Mouse (Mus musculus) hindbrain, embryonic 13.5 days (tissue): ENCODE results near the gene Tenm2. TPM values are rescaled to one million over a fixed set of nuclear protein-coding genes. Genes with fewer than 3 reads are reported as not detected.

Source experiments
- ATAC-seq: fragments of 200-750 bp; cut with Nextera tagmentation; 2 replicates; pipeline ENCODE4 v1.8.0; 2017; ENCODE audit warnings: moderate TSS enrichment; ENCODE audit not compliant: low FRiP score
- H3K27ac ChIP-seq: fragments of 300-500 bp; sonication (generic); 2 replicates; pipeline ENCODE4 v1.5.1; 2015; ENCODE audit warnings: inconsistent platforms, mild to moderate bottlenecking, moderate library complexity
- H3K27me3 ChIP-seq: fragments of 300-500 bp; sonication (generic); 2 replicates; pipeline ENCODE4 v1.6.1; 2015; ENCODE audit warnings: mild to moderate bottlenecking, inconsistent platforms
- H3K36me3 ChIP-seq: fragments of 300-500 bp; sonication (generic); 2 replicates; pipeline ENCODE4 v1.6.1; 2015; ENCODE audit warnings: mild to moderate bottlenecking, inconsistent platforms
- H3K4me1 ChIP-seq: fragments of 300-500 bp; sonication (generic); replicated peaks from 2 replicates; pipeline ENCODE4 v1.6.1; 2015; ENCODE audit warnings: inconsistent platforms
- H3K4me2 ChIP-seq: fragments of 300-500 bp; sonication (generic); 2 replicates; pipeline ENCODE4 v1.6.1; 2015; ENCODE audit warnings: inconsistent platforms, mild to moderate bottlenecking, moderate library complexity
- H3K4me3 ChIP-seq: fragments of 300-500 bp; sonication (generic); 2 replicates; pipeline ENCODE4 v1.5.1; 2015; ENCODE audit warnings: mild to moderate bottlenecking, inconsistent platforms
- H3K9ac ChIP-seq: fragments of 300-500 bp; sonication (generic); 2 replicates; pipeline ENCODE4 v1.6.1; 2015; ENCODE audit warnings: mild to moderate bottlenecking, inconsistent platforms
- H3K9me3 ChIP-seq: fragments of 300-500 bp; sonication (generic); 2 replicates; pipeline ENCODE4 v1.6.1; 2016; ENCODE audit warnings: inconsistent platforms
- WGBS: fragments of 180-500 bp; shearing (Covaris S2); methylation state at CpG from one replicate; pipeline ENCODE4 v1.1.7; 2015; 5-methylcytosine and 5-hydroxymethylcytosine counted together
- polyA plus RNA-seq: library from polyadenylated mRNA; unstranded; fragments of >200 nt; fragmentation: Nextera tagmentation; extraction: Ambion mirVana; gene quantifications from 2 replicates; pipeline ENCODE4 v1.2.1, GENCODE M21; 2015

The Tenm2 gene
- polyA plus RNA-seq, 1 experiment from 2014 or later = 29.4 TPM

DNA sequence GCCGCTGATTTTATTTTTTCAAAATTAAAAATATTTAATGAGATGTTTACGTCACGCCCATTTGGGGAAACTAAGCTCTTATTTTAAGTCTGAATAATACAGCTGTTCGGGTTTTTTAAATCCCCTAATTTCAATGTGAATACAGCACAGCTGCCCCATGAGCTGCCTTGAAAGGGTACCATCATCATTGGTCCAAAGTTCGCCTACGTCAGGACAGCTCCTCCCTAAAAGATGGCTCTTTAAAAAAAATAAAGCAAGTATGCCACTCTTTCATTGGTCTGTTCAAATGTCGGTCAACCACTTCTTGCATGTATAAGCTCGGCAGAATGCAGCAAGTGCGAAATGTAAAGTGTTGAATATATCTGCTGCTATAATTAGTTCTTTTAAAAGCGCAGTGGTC lies 160.4 kb downstream of the Tenm2 start:
- ATAC-seq = no peak
- H3K4me1 ChIP-seq = 0 out of 2 replicates have a peak, but pooled peaks cover 3% of the 10 kb centered on the region
- no peaks in the 10 kb centered on the region for H3K36me3 ChIP-seq
- no peaks in the 10 kb centered on the region for H3K9me3 ChIP-seq
- no peak overlapping the region for H3K27ac ChIP-seq
- no peak overlapping the region for H3K4me2 ChIP-seq
- H3K4me3 ChIP-seq = no peak overlapping the region
- WGBS = 88% methylated on average over 10 of the region's 10 CpGs
- no peak overlapping the region for H3K9ac ChIP-seq
- no peaks in the 10 kb centered on the region for H3K27me3 ChIP-seq

DNA sequence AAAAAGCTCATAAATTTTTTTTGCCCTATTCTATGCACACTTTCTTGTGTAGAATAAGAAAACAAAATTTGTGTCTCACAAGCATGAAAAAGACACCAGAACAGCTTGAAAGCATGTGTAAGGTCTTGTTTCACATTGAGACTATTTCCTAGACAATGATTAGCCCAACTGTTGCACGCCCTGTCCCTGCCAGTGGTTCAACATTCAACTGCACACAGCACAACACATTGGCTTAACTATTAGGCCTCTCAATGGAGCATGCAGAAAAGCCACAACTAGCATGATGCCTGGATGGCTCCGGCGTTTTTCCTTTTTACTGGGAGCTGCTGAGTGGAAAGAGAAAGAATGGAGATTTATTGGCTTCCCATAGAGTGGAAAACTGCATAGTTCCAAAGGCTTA lies 170.3 kb downstream of the Tenm2 start:
- 61% methylated on average over 3 of the region's 3 CpGs for WGBS
- H3K36me3 ChIP-seq = no peaks in the 10 kb centered on the region
- ATAC-seq = no peak
- H3K4me3 ChIP-seq = no peak overlapping the region
- H3K27me3 ChIP-seq = no peaks in the 10 kb centered on the region
- H3K4me1 ChIP-seq = no peaks in the 10 kb centered on the region
- H3K4me2 ChIP-seq = no peak overlapping the region
- no peak overlapping the region for H3K27ac ChIP-seq
- no peaks in the 10 kb centered on the region for H3K9me3 ChIP-seq
- no peak overlapping the region for H3K9ac ChIP-seq

DNA sequence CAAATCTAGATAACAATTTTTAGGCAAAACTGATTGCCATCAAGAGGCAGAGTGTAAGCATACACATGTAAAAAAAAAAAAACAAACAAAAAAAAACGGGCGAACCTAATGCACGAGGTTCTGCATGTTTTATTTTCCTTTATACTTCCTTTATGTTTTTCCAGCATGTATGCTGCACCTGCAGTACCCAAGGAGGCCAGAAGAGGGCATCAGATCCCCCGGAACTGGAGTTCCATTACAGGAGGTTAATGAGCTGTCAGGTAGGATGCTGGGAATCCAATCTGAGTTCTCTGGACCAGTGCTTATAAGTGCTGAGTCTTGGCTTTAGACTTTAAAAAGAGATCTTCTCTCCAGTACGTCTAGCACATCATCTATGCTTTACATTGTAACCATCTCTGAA lies 189.1 kb downstream of the Tenm2 start:
- Histone ChIP-seq H3K36me3 (no peaks in the 10 kb centered on the region), H3K9ac (no peak overlapping the region), H3K9me3 (no peaks in the 10 kb centered on the region), H3K4me1 (0 out of 2 replicates have a peak, but pooled peaks cover 6% of the 10 kb centered on the region), H3K4me3 (no peak overlapping the region), H3K27ac (no peak overlapping the region), H3K4me2 (no peak overlapping the region), H3K27me3 (no peaks in the 10 kb centered on the region)
- no peak for ATAC-seq
- 65% methylated on average over 5 of the region's 5 CpGs for WGBS

DNA sequence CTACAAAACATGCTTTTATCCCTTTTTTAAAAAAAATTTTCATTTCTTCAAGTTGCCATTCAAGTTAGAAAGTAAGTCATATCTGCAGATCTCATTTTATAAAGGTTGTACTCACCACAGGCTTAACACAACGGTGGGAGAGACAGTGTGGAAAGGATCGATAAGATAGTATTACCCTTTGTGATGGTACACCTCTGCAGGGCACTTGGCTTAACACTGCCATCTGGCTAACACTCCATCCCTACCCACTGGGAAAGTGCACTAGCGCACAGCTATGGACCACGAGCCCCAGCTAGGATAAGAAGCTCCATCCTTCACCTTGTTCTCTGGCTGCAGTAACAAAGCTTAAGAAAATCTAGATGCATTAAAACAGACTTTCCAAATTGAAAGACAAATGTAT lies 194.5 kb downstream of the Tenm2 start:
- H3K4me3 ChIP-seq = no peak overlapping the region
- no peaks in the 10 kb centered on the region for H3K27me3 ChIP-seq
- 76% methylated on average over 4 of the region's 4 CpGs for WGBS
- H3K4me2 ChIP-seq = no peak overlapping the region
- no peaks in the 10 kb centered on the region for H3K9me3 ChIP-seq
- H3K27ac ChIP-seq = no peak overlapping the region
- 0 out of 2 replicates have a peak, but pooled peaks cover 7% of the 10 kb centered on the region for H3K4me1 ChIP-seq
- ATAC-seq = no peak
- H3K36me3 ChIP-seq = no peaks in the 10 kb centered on the region
- no peak overlapping the region for H3K9ac ChIP-seq

DNA sequence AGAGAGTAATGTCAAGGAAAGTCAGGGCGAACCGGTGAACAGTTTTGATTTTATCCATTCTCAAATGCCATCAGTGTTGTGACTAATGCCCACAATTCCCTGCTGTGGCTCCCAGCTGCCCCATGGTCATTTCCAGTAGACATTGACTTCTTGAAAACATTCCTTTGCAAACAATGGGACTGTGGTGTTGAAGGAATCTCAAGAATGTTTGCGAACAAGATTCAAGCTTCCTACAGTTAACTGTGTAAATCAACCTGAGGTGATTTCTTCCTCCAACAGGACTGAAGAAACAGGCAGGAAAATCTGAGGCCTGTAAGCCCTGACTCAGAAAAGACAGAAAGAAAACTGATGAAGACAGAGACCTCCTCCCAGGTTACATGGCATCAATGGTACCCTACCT lies 196.5 kb downstream of the Tenm2 start:
- no peak overlapping the region for H3K4me2 ChIP-seq
- ATAC-seq = no peak
- 78% methylated on average over 3 of the region's 3 CpGs for WGBS
- no peak overlapping the region for H3K9ac ChIP-seq
- H3K4me1 ChIP-seq = 0 out of 2 replicates have a peak, but pooled peaks cover 7% of the 10 kb centered on the region
- no peaks in the 10 kb centered on the region for H3K36me3 ChIP-seq
- no peak overlapping the region for H3K4me3 ChIP-seq
- H3K27ac ChIP-seq = no peak overlapping the region
- no peaks in the 10 kb centered on the region for H3K9me3 ChIP-seq
- H3K27me3 ChIP-seq = no peaks in the 10 kb centered on the region

DNA sequence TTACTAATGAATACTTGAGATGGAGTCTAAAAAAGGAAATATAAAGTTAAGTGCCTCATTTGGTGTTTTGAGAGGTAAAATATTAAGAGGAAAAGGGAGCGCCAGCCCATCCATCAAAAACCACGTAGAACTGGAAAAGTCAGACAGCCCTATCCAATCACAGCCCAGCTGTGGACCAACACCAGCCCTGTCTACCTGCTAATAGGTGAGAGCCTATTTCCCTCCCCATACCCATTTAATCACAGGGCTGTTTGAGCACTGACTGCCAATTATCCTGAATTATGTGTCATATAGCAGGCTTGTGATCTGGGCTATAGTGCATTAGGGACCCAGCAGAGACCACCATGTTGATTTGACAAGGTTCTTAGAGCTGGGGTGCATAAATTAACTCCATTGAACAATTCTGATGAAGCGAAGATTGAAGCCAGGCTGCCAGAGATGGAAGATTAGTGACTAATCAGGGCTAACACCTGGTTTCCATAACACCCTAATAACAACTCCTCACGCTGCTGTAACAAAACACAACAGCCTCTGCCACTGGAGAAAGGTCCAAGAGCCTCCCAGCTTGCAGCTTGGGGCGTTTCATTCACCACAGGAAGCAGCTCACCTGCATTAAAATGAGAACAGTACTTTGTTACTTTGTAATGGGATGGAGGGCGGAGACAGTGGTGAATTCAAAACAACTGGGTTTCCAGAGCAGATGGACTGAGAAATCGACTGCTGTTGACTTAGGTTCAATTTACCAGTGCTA lies 204.3 kb downstream of the Tenm2 start:
- no peak overlapping the region for H3K27ac ChIP-seq
- H3K27me3 ChIP-seq = no peaks in the 10 kb centered on the region
- no peaks in the 10 kb centered on the region for H3K36me3 ChIP-seq
- H3K4me1 ChIP-seq = no peaks in the 10 kb centered on the region
- no peak overlapping the region for H3K9ac ChIP-seq
- H3K9me3 ChIP-seq = no peaks in the 10 kb centered on the region
- no peak for ATAC-seq
- 49% methylated on average over 7 of the region's 7 CpGs for WGBS
- no peak overlapping the region for H3K4me3 ChIP-seq
- H3K4me2 ChIP-seq = no peak overlapping the region

DNA sequence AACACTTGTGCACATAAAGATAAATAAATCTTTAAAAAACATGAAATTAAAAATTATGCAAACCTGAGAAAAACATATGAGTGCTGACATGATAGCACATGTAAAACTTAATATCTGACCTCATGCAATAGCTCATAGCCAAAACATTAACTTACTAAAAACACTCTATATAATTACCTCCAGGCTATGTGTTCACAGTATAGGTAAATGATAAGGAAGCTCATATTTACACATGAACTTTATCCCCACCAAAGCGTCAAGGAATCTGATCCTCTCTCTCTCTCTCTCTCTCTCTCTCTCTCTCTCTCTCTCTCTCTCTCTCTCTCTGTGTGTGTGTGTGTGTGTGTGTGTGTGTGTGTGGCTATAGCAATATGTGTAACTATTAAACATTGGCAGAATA lies 223.9 kb downstream of the Tenm2 start:
- 81% methylated on average over 1 of the region's 1 CpGs for WGBS
- no peak overlapping the region for H3K27ac ChIP-seq
- no peaks in the 10 kb centered on the region for H3K9me3 ChIP-seq
- H3K27me3 ChIP-seq = no peaks in the 10 kb centered on the region
- no peaks in the 10 kb centered on the region for H3K4me1 ChIP-seq
- no peak overlapping the region for H3K4me3 ChIP-seq
- H3K36me3 ChIP-seq = no peaks in the 10 kb centered on the region
- no peak overlapping the region for H3K4me2 ChIP-seq
- no peak overlapping the region for H3K9ac ChIP-seq
- no peak for ATAC-seq

DNA sequence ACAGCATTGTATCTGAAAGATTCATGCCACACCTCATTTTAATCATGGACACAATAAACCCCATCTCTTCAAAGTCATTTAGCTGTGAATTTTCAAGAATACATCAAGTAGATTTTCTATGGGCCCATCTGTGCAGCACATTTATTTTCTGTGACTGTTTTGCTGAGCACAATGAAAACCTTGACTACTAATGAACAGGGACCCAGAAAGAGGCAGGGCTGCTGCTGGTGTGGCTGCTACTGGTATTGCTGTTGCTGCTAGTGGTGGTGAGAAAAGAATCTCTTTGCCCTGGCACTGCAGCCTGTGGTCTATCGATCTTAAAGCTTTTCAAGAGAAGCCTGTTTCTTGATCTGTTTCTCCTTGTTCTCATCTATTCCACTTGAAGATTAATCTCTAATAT lies 226.5 kb downstream of the Tenm2 start:
- H3K27ac ChIP-seq = no peak overlapping the region
- WGBS = 54% methylated on average over 1 of the region's 1 CpGs
- H3K4me3 ChIP-seq = no peak overlapping the region
- no peak overlapping the region for H3K9ac ChIP-seq
- H3K4me1 ChIP-seq = no peaks in the 10 kb centered on the region
- H3K4me2 ChIP-seq = no peak overlapping the region
- no peaks in the 10 kb centered on the region for H3K9me3 ChIP-seq
- no peaks in the 10 kb centered on the region for H3K36me3 ChIP-seq
- H3K27me3 ChIP-seq = no peaks in the 10 kb centered on the region
- ATAC-seq = no peak

DNA sequence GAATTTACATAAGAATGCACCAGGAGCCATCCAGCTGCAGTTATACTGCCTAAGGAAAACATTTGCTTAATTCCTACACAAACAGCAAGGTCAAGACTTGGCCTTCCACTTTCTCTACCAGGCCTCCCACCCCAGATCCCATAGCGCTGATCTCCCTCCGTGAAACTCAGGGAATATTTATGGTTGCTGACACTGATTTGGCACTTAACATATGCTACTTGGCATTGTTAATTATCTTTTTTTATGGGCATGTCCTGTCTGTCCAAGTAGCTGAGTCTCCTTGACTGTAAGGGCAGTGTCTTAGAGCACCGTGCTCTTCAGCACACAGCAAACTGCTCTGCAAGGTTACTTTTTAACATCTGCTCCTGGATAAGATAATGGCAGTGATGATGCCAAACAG lies 238.1 kb downstream of the Tenm2 start:
- Histone ChIP-seq H3K4me1 (no peaks in the 10 kb centered on the region), H3K27me3 (no peaks in the 10 kb centered on the region), H3K9me3 (no peaks in the 10 kb centered on the region), H3K36me3 (no peaks in the 10 kb centered on the region), H3K4me2 (no peak overlapping the region), H3K4me3 (no peak overlapping the region), H3K9ac (no peak overlapping the region), H3K27ac (no peak overlapping the region)
- no peak for ATAC-seq
- WGBS = 54% methylated on average over 3 of the region's 3 CpGs

DNA sequence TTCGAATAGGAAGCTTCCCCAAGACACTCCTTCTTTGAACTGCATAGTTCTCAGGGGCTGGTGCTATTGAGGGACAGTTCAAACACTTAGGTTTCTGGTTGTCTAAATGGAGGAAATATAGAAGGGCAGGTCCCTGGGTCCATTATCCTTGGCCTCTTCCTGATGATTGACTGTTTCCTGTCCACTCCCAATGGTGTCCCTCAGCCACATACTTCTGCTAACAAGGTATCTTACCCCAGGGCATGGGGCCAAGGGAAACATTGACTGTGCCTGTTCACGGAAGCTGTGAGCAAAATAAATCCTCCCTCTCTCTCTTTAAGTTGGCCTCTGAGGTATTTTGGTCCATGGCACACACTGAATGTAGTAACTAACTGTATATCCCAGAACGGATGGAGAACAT lies 244.9 kb downstream of the Tenm2 start:
- Histone ChIP-seq H3K36me3 (no peaks in the 10 kb centered on the region), H3K4me3 (no peak overlapping the region), H3K4me1 (peaks cover 21% of the 10 kb centered on the region), H3K4me2 (no peak overlapping the region), H3K27ac (no peak overlapping the region), H3K9me3 (no peaks in the 10 kb centered on the region), H3K27me3 (no peaks in the 10 kb centered on the region), H3K9ac (no peak overlapping the region)
- WGBS = 77% methylated on average over 3 of the region's 3 CpGs
- ATAC-seq = no peak

DNA sequence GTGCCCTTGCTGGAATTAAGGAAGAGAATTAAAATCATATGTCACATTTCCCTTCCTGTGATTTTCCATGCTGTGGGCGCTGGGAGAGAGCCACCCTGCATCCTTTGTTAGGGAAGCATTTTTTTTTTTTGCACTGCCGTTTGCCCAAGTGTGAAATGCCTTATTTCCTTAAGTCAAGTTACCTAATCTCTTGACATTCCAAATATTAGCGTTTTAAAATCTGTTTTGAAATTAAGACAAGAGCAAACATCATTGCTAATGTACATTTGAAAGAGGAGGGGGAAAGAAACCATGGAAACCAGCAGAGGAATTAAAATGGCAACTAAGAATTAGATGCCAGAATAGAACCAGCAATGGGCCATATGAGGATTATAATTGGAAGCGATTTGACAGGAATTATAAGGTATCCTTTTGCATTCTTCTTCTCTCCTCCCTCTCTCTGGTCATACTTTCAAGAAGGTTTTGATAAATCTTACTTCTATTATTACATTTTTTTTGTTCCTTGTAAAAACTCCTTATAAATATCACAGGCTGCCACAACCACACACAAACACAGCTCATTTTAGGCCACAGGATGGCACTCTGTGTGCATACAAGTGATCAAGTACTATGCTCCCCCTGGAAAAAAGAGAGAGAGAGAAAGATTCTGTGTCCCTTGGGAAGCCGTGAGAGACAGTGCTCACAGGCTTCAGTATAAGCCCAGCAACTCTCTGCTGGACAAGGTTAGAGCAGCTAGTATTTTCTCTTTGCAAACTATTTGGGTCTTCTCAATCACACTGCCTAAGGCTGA lies 246.8 kb downstream of the Tenm2 start:
- Histone ChIP-seq H3K27me3 (no peaks in the 10 kb centered on the region), H3K4me2 (no peak overlapping the region), H3K27ac (no peak overlapping the region; the same call in 1 of the 2 replicates), H3K4me1 (peaks cover 21% of the 10 kb centered on the region), H3K36me3 (no peaks in the 10 kb centered on the region), H3K9ac (no peak overlapping the region), H3K4me3 (no peak overlapping the region), H3K9me3 (no peaks in the 10 kb centered on the region)
- WGBS = 33% methylated on average over 5 of the region's 5 CpGs
- peak; percentile 81 for ATAC-seq

DNA sequence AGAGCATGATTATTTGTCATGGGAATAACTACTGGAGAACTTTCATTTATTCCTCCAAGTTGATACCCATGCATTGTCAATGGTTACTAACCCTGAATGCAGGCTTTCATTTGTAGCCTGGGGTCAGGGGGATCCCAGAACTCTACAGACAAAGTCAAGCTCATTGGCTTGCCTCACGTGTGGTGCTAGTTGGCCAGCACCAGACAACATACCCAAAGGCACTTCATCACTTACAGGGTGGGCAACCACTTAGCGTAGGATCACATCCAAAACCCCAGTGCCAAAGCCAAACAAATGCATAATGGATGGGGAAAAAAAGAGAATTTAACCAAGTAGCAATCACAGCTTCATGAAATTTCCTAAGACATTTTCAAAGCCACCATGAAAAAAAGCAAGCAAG lies 261.6 kb downstream of the Tenm2 start:
- WGBS = 54% methylated on average over 2 of the region's 2 CpGs
- Histone ChIP-seq H3K27me3 (no peaks in the 10 kb centered on the region), H3K9ac (no peak overlapping the region), H3K4me2 (no peak overlapping the region), H3K27ac (no peak overlapping the region), H3K36me3 (no peaks in the 10 kb centered on the region), H3K4me1 (no peaks in the 10 kb centered on the region), H3K9me3 (0 out of 2 replicates have a peak, but pooled peaks cover 5% of the 10 kb centered on the region), H3K4me3 (no peak overlapping the region)
- no peak for ATAC-seq

DNA sequence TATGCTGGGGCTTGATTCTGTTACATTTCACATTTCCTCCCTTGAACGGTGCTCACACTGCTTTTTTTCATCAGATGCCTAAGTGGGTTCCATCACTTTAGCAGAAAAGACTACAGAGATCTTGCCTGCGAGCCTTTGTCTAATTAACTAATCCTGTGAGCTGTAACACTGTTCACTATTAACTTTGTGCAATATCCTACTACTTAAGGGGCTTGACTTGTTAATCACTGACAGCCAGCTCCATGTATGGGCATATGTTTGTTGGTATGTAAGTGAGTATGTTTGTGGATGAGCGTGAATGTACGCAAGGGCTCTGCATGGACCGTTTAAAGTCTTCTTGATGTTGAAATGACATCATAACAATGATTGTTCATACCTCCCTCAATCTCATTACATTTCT lies 277.7 kb downstream of the Tenm2 start:
- no peaks in the 10 kb centered on the region for H3K36me3 ChIP-seq
- H3K27me3 ChIP-seq = no peaks in the 10 kb centered on the region
- no peak overlapping the region for H3K4me2 ChIP-seq
- no peaks in the 10 kb centered on the region for H3K4me1 ChIP-seq
- H3K9me3 ChIP-seq = no peaks in the 10 kb centered on the region
- ATAC-seq = no peak
- WGBS = 83% methylated on average over 5 of the region's 5 CpGs
- no peak overlapping the region for H3K27ac ChIP-seq
- H3K4me3 ChIP-seq = no peak overlapping the region
- H3K9ac ChIP-seq = no peak overlapping the region
